Mouse (Mus musculus): ENCODE data around the gene Dkkl1. TPM values are rescaled to one million over a fixed set of nuclear protein-coding genes. Genes with fewer than 3 reads are reported as not detected.

Dkkl1 gene
- polyA plus RNA-seq, 1 experiment from 2014 or later, result 0.84 TPM

DNA sequence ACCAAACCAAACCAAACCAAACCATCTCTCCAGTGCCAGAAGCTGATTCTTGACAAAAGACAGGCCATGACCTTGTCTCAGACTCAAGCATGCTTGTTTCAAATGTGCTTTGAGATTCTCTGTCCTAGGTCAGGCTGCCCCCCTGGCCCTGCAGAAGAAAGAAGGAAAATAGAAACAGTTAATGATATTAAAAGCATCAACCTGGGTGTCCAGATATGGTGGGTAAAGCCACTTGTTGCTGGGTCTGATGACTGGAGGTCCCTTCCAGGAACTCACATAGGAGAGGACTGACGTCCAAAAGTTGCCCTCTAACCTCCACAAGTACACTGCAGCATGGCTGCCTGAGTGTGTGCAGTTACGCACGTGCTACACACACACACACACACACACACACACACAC, 51.1 kb downstream of the Dkkl1 start:
- Histone ChIP-seq H3K9ac (ENCODE audit: low read length) (no peak overlapping the region), H3K4me3 (ENCODE audit: low read length) (no peak overlapping the region), H3K27me3 (ENCODE audit: control insufficient read depth, insufficient read depth, low read depth, low read length) (peaks cover 35% of the 10 kb centered on the region), H3K4me1 (replicated peaks; ENCODE audit: control insufficient read depth, insufficient read depth, low read length) (peaks cover 6% of the 10 kb centered on the region), H3K27ac (ENCODE audit: low read length) (no peak overlapping the region), H3K4me2 (ENCODE audit: low read depth, low read length) (no peak overlapping the region), H3K36me3 (ENCODE audit: control insufficient read depth, insufficient read depth, low read length) (peaks cover 9% of the 10 kb centered on the region; the same call in 1 of the 2 replicates), H3K9me3 (ENCODE audit: control insufficient read depth, low read length) (no peaks in the 10 kb centered on the region)
- ATAC-seq (ENCODE audit: low read depth), result no peak
- 87% methylated on average over 3 of the region's 3 CpGs for WGBS

DNA sequence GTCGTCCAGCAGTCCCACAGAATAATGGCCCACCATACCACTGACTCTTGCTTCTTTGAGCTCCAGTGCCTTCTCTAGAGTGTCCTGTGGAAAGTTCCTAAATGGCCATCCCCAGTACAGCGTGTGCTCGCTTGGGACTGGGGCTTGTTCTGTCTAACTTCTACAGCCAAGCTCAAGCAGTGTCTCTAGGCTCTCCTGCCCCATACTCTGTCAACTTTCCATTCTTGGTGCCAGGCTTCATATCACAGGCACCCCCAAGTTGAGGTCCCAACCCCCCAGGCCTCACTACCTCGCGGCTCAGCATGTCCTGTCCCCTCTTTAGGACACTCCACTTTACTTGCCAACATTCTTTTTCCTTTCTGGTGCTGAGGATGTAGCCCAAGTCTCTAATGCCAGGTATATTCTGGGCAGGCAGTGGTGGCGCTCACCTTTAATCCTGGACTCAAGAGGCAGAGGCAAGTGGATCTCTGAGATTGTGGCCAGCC, 51.6 kb downstream of the Dkkl1 start:
- Histone ChIP-seq H3K27ac (ENCODE audit: low read length) (no peak overlapping the region), H3K36me3 (ENCODE audit: control insufficient read depth, insufficient read depth, low read length) (peaks cover 9% of the 10 kb centered on the region; the same call in 1 of the 2 replicates), H3K9me3 (ENCODE audit: control insufficient read depth, low read length) (no peaks in the 10 kb centered on the region), H3K9ac (ENCODE audit: low read length) (no peak overlapping the region), H3K4me1 (replicated peaks; ENCODE audit: control insufficient read depth, insufficient read depth, low read length) (peaks cover 8% of the 10 kb centered on the region), H3K4me2 (ENCODE audit: low read depth, low read length) (no peak overlapping the region), H3K27me3 (ENCODE audit: control insufficient read depth, insufficient read depth, low read depth, low read length) (peaks cover 30% of the 10 kb centered on the region), H3K4me3 (ENCODE audit: low read length) (no peak overlapping the region)
- ATAC-seq (ENCODE audit: low read depth), result no peak
- 88% methylated on average over 6 of the region's 6 CpGs for WGBS

- Histone ChIP-seq H3K9ac (ENCODE audit: low read length) (no peak overlapping the region), H3K4me1 (replicated peaks; ENCODE audit: control insufficient read depth, insufficient read depth, low read length) (peaks cover 15% of the 10 kb centered on the region), H3K9me3 (ENCODE audit: control insufficient read depth, low read length) (no peaks in the 10 kb centered on the region), H3K4me2 (ENCODE audit: low read depth, low read length) (no peak overlapping the region), H3K27ac (ENCODE audit: low read length) (no peak overlapping the region), H3K4me3 (ENCODE audit: low read length) (no peak overlapping the region), H3K36me3 (ENCODE audit: control insufficient read depth, insufficient read depth, low read length) (peaks cover 9% of the 10 kb centered on the region; the same call in 1 of the 2 replicates), H3K27me3 (ENCODE audit: control insufficient read depth, insufficient read depth, low read depth, low read length) (peaks cover 17% of the 10 kb centered on the region)
- no peak for ATAC-seq (ENCODE audit: low read depth)
- 93% methylated on average over 6 of the region's 6 CpGs for WGBS
Observed at GRCm38 (mm10) chr7:45158991-45159390, 53.0 kb downstream of the Dkkl1 start.

Small RNAs within 50 kb of the gene (microRNA-seq; reads per million reads assigned to microRNA genes)
- gene Mir7055, result not detected

Other genes starting within 250 kb of the Dkkl1 start
- 17.1 and 17.5 TPM in 2 replicates for gene Cpt1c, start 237.3 kb downstream of the Dkkl1 start, polyA plus RNA-seq (2015; fragmentation: Nextera tagmentation; extraction: Ambion mirVana)
- gene Prmt1, start 225.6 kb downstream of the Dkkl1 start, polyA plus RNA-seq (2015; fragmentation: Nextera tagmentation; extraction: Ambion mirVana), result 413 and 457 TPM in 2 replicates
- 96.5 and 108 TPM in 2 replicates for gene Irf3, start 214.5 kb downstream of the Dkkl1 start, polyA plus RNA-seq (2015; fragmentation: Nextera tagmentation; extraction: Ambion mirVana)
- gene Bcl2l12, start 213.4 kb downstream of the Dkkl1 start, polyA plus RNA-seq (2015; fragmentation: Nextera tagmentation; extraction: Ambion mirVana), result 62.0 and 64.5 TPM in 2 replicates
- gene Scaf1, start 195.8 kb downstream of the Dkkl1 start, polyA plus RNA-seq (2015; fragmentation: Nextera tagmentation; extraction: Ambion mirVana), result 28.9 and 30.7 TPM in 2 replicates
- gene Rras, start 194.2 kb downstream of the Dkkl1 start, polyA plus RNA-seq (2015; fragmentation: Nextera tagmentation; extraction: Ambion mirVana), result 54.6 and 59.7 TPM in 2 replicates
- gene Prr12, start 159.3 kb downstream of the Dkkl1 start, polyA plus RNA-seq (2015; fragmentation: Nextera tagmentation; extraction: Ambion mirVana), result 9.2 TPM in 2 replicates
- gene Nosip, start 149.7 kb downstream of the Dkkl1 start, polyA plus RNA-seq (2015; fragmentation: Nextera tagmentation; extraction: Ambion mirVana), result 72.5 and 77.8 TPM in 2 replicates
- 28.7 and 31.9 TPM in 2 replicates for gene Prrg2, start 149.5 kb downstream of the Dkkl1 start, polyA plus RNA-seq (2015; fragmentation: Nextera tagmentation; extraction: Ambion mirVana)
- 308 and 326 TPM in 2 replicates for gene Rcn3, start 119.9 kb downstream of the Dkkl1 start, polyA plus RNA-seq (2015; fragmentation: Nextera tagmentation; extraction: Ambion mirVana)
- 93.7 and 97.1 TPM in 2 replicates for gene Fcgrt, start 108.3 kb downstream of the Dkkl1 start, polyA plus RNA-seq (2015; fragmentation: Nextera tagmentation; extraction: Ambion mirVana)
- gene Rps11, start 87.7 kb downstream of the Dkkl1 start, polyA plus RNA-seq (2015; fragmentation: Nextera tagmentation; extraction: Ambion mirVana), result 1,430 and 1,443 TPM in 2 replicates
- 1,289 and 1,305 TPM in 2 replicates for gene Rpl13a, start 83.4 kb downstream of the Dkkl1 start, polyA plus RNA-seq (2015; fragmentation: Nextera tagmentation; extraction: Ambion mirVana)
- 0.31 and 0.60 TPM in 2 replicates for gene Gm45713, start 75.9 kb downstream of the Dkkl1 start, polyA plus RNA-seq (2015; fragmentation: Nextera tagmentation; extraction: Ambion mirVana)
- gene Flt3l, start 75.7 kb downstream of the Dkkl1 start, polyA plus RNA-seq (2015; fragmentation: Nextera tagmentation; extraction: Ambion mirVana), result 2.4 and 3.0 TPM in 2 replicates
- 99.2 and 100 TPM in 2 replicates for gene Pih1d1, start 57.8 kb downstream of the Dkkl1 start, polyA plus RNA-seq (2015; fragmentation: Nextera tagmentation; extraction: Ambion mirVana)
- gene Aldh16a1, start 57.6 kb downstream of the Dkkl1 start, polyA plus RNA-seq (2015; fragmentation: Nextera tagmentation; extraction: Ambion mirVana), result 55.4 and 57.4 TPM in 2 replicates
- 0.34 and 0.99 TPM in 2 replicates for gene Slc17a7, start 48.2 kb downstream of the Dkkl1 start, polyA plus RNA-seq (2015; fragmentation: Nextera tagmentation; extraction: Ambion mirVana)
- gene Gfy, start 32.6 kb downstream of the Dkkl1 start, polyA plus RNA-seq (2015; fragmentation: Nextera tagmentation; extraction: Ambion mirVana), result not detected in 2 replicates
- not detected in 2 replicates for gene Pth2, start 31.2 kb downstream of the Dkkl1 start, polyA plus RNA-seq (2015; fragmentation: Nextera tagmentation; extraction: Ambion mirVana)
- gene Ccdc155, start 7.3 kb downstream of the Dkkl1 start, polyA plus RNA-seq (2015; fragmentation: Nextera tagmentation; extraction: Ambion mirVana), result 1.3 TPM in 2 replicates
- 134 and 148 TPM in 2 replicates for gene Tead2, start 3.6 kb upstream of the Dkkl1 start, polyA plus RNA-seq (2015; fragmentation: Nextera tagmentation; extraction: Ambion mirVana)
- gene Cd37, start 27.0 kb upstream of the Dkkl1 start, polyA plus RNA-seq (2015; fragmentation: Nextera tagmentation; extraction: Ambion mirVana), result 3.0 and 4.6 TPM in 2 replicates
- gene Slc6a16, start 28.9 kb upstream of the Dkkl1 start, polyA plus RNA-seq (2015; fragmentation: Nextera tagmentation; extraction: Ambion mirVana), result 0.23 TPM in 1 of 2 replicates, not detected in the other
- not detected in 2 replicates for gene Slc6a21, start 65.4 kb upstream of the Dkkl1 start, polyA plus RNA-seq (2015; fragmentation: Nextera tagmentation; extraction: Ambion mirVana)
- gene Trpm4, start 121.6 kb upstream of the Dkkl1 start, polyA plus RNA-seq (2015; fragmentation: Nextera tagmentation; extraction: Ambion mirVana), result 19.6 and 25.0 TPM in 2 replicates
- gene Hrc, start 123.1 kb upstream of the Dkkl1 start, polyA plus RNA-seq (2015; fragmentation: Nextera tagmentation; extraction: Ambion mirVana), result 1.8 and 2.0 TPM in 2 replicates
- 2.2 and 2.5 TPM in 2 replicates for gene Ppfia3, start 154.9 kb upstream of the Dkkl1 start, polyA plus RNA-seq (2015; fragmentation: Nextera tagmentation; extraction: Ambion mirVana)
- gene Lin7b, start 158.4 kb upstream of the Dkkl1 start, polyA plus RNA-seq (2015; fragmentation: Nextera tagmentation; extraction: Ambion mirVana), result 0.53 TPM in 2 replicates
- gene Snrnp70, start 183.6 kb upstream of the Dkkl1 start, polyA plus RNA-seq (2015; fragmentation: Nextera tagmentation; extraction: Ambion mirVana), result 181 and 191 TPM in 2 replicates
- not detected in 2 replicates for gene Kcna7, start 193.5 kb upstream of the Dkkl1 start, polyA plus RNA-seq (2015; fragmentation: Nextera tagmentation; extraction: Ambion mirVana)
- gene Ntf5, start 201.5 kb upstream of the Dkkl1 start, polyA plus RNA-seq (2015; fragmentation: Nextera tagmentation; extraction: Ambion mirVana), result 3.2 and 3.5 TPM in 2 replicates
- gene Lhb, start 208.7 kb upstream of the Dkkl1 start, polyA plus RNA-seq (2015; fragmentation: Nextera tagmentation; extraction: Ambion mirVana), result 2.3 and 3.3 TPM in 2 replicates
- 53.8 and 54.1 TPM in 2 replicates for gene Gys1, start 222.7 kb upstream of the Dkkl1 start, polyA plus RNA-seq (2015; fragmentation: Nextera tagmentation; extraction: Ambion mirVana)
- gene Ruvbl2, start 225.9 kb upstream of the Dkkl1 start, polyA plus RNA-seq (2015; fragmentation: Nextera tagmentation; extraction: Ambion mirVana), result 159 and 160 TPM in 2 replicates
- gene Ftl1, start 247.7 kb upstream of the Dkkl1 start, polyA plus RNA-seq (2015; fragmentation: Nextera tagmentation; extraction: Ambion mirVana), result 4,912 and 5,024 TPM in 2 replicates